Mouse (Mus musculus): ENCODE data around the gene Gadl1.

DNA sequence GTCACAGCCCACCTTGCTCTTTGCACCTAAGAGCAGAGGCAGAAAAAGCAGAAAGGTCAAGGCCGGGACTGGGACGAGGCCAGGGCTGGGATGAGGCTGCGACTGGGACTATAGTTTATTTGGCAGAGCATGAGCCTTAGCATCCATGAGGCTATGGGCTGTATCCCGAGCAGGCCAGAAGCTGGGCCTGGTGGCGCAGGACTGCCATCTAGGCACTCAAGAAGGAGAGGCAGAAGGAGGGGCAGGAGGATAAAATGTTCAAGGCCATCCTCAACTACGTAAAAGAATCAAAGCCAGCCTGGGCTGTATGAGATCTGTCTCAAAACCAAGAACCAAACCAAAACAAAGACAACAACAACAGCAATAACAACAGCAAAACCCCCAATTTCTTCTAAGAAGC is 213.3 kb downstream of the Gadl1 start:
- TF ChIP-seq POLR2A (IDR thresholded peaks at IDR 0.05; ENCODE audit: insufficient read length, low read depth) (no peak), TCF12 (IDR thresholded peaks at IDR 0.05; ENCODE audit: insufficient read depth, poor library complexity, severe bottlenecking) (no peak), MYOG (IDR thresholded peaks at IDR 0.05; ENCODE audit: control insufficient read depth in 1 of 3, insufficient read depth in 1 of 3, insufficient read length in 2 of 3, low read depth in 2 of 3) (no peak), POLR2AphosphoS2 (IDR thresholded peaks at IDR 0.05; ENCODE audit: insufficient read length, low read depth) (no peak), E2F4 (IDR thresholded peaks at IDR 0.05; ENCODE audit: insufficient read depth) (no peak), MYOD1 (IDR thresholded peaks at IDR 0.05; ENCODE audit: control insufficient read depth in 1 of 3, insufficient read length in 2 of 3, low read depth in 2 of 3) (no peak), USF1 (IDR thresholded peaks at IDR 0.05; ENCODE audit: low read depth) (no peak)
